8 mouse cellular contexts compared by ENCODE assay signal in genomic region chr11:46311703-46312522, GRCm38 (mm10). TPM values are rescaled to one million over a fixed set of nuclear protein-coding genes. Genes with fewer than 3 reads are reported as not detected.
A peak's percentile ranks its signal among the peaks of the same experiment; 100 is the strongest.
DNase-seq lines count a peak whose midpoint lies in the region; ATAC-seq lines count a peak whose summit lies in the region.

No protein-coding gene starts in this region.

- under 1% methylated on average over 55 of the region's 71 CpGs for WGBS in embryonic facial prominence, embryonic 12.5 days
- WGBS in lung, embryonic 16.5 days = under 1% methylated on average over 49 of the region's 71 CpGs

- H3K4me2 ChIP-seq in embryonic facial prominence, embryonic 12.5 days (replicated peaks) = peak overlapping the region; percentile 94
- H3K4me2 ChIP-seq in lung, embryonic 16.5 days (ENCODE audit: low read depth, low read length) = peak overlapping the region; percentile 99

- 0 out of 2 replicates have a peak overlapping the region, but pooled peaks have one; percentile 7 for H3K27ac ChIP-seq in embryonic facial prominence, embryonic 12.5 days
- H3K27ac ChIP-seq in lung, embryonic 16.5 days (ENCODE audit: low read length) = 0 out of 2 replicates have a peak overlapping the region, but pooled peaks have one; percentile 20

- peak; percentile 67 for ATAC-seq in embryonic facial prominence, embryonic 12.5 days (ENCODE audit: insufficient number of reproducible peaks, insufficient read depth, low FRiP score, low TSS enrichment)
- peak; percentile 84 for ATAC-seq in lung, embryonic 16.5 days (ENCODE audit: low read depth)

- no peaks in the 10 kb centered on the region for H3K36me3 ChIP-seq in embryonic facial prominence, embryonic 12.5 days
- H3K36me3 ChIP-seq in lung, embryonic 16.5 days (ENCODE audit: control insufficient read depth, insufficient read depth, low read length) = no peaks in the 10 kb centered on the region

- peak; percentile 65 to 68 for DNase-seq in CD8-positive naive resting alpha-beta T cell, adult 2 months (ENCODE audit: low read depth in 2 of 2, low spot score in 2 of 2)
- DNase-seq in adrenal gland, postnatal 25 days = peak; percentile 63
- DNase-seq in heart, postnatal 10 days = peak; percentile 50 to 53
- DNase-seq in kidney, postnatal 4 days = peak; percentile 59 to 73
- DNase-seq in retina, embryonic 14.5 days (ENCODE audit: low spot score) = peak; percentile 81
- DNase-seq in urinary bladder, postnatal 14 days (ENCODE audit: low spot score) = peak; percentile 11

- H3K4me3 ChIP-seq in embryonic facial prominence, embryonic 12.5 days = peak overlapping the region; percentile 65
- peak overlapping the region; percentile 77 for H3K4me3 ChIP-seq in lung, embryonic 16.5 days (ENCODE audit: low read length)

- no peaks in the 10 kb centered on the region for H3K9me3 ChIP-seq in embryonic facial prominence, embryonic 12.5 days
- no peaks in the 10 kb centered on the region for H3K9me3 ChIP-seq in lung, embryonic 16.5 days (ENCODE audit: control insufficient read depth, low read length)

- H3K9ac ChIP-seq in embryonic facial prominence, embryonic 12.5 days = peak overlapping the region; percentile 68
- H3K9ac ChIP-seq in lung, embryonic 16.5 days (ENCODE audit: low read length) = peak overlapping the region; percentile 77

- H3K27me3 ChIP-seq in embryonic facial prominence, embryonic 12.5 days = 0 out of 2 replicates have a peak, but pooled peaks cover 11% of the 10 kb centered on the region
- H3K27me3 ChIP-seq in lung, embryonic 16.5 days (ENCODE audit: control insufficient read depth, insufficient read depth, low read depth, low read length) = peaks cover 8% of the 10 kb centered on the region; the same call in 1 of the 2 replicates

- intact Hi-C loops in heart, postnatal 10 days (cut with DNase I) = no loop called here

- peaks cover 18% of the 10 kb centered on the region for H3K4me1 ChIP-seq in embryonic facial prominence, embryonic 12.5 days
- peaks cover 17% of the 10 kb centered on the region; the same call in 1 of the 2 replicates for H3K4me1 ChIP-seq in lung, embryonic 16.5 days (replicated peaks; ENCODE audit: control insufficient read depth, insufficient read depth, low read length)

RNA-seq across cellular contexts. Expression of gene Cyfip2, which starts 0.7 kb away (rescaled TPM):
- 70.2 and 81.2 TPM in 2 replicates for total RNA-seq in adrenal gland, postnatal 25 days (2021)
- 16.0 and 19.2 TPM in 2 replicates for polyA plus RNA-seq in embryonic facial prominence, embryonic 12.5 days (2016; fragmentation: Nextera tagmentation; extraction: Ambion mirVana)
- 10 to 100 TPM; 29.5 to 35.3 TPM for total RNA-seq in heart, postnatal 10 days (2021)
- 8.6 and 9.9 TPM in 2 replicates for polyA plus RNA-seq in lung, embryonic 16.5 days (2015; fragmentation: Nextera tagmentation; extraction: Ambion mirVana)

Comparison
In these comparisons a context has a peak if more than half of its experiments do, and no peak if none do; other contexts are left out.
1. Peak in every context shown above with its lines: DNase-seq, ATAC-seq, H3K4me3 ChIP-seq and H3K27ac ChIP-seq.
2. DNase-seq: peak in every context shown above with its lines; median percentile 81 in retina, embryonic 14.5 days; 66 in CD8-positive naive resting alpha-beta T cell, adult 2 months; 66 in kidney, postnatal 4 days; 63 in adrenal gland, postnatal 25 days; 52 in heart, postnatal 10 days; 11 in urinary bladder, postnatal 14 days.